Mouse (Mus musculus) MEL (cell line): ENCODE measurements around the gene Wnk4.

Experiments used
- CTCF ChIP-seq, 3 experiments: IDR thresholded peaks in 2 of 3; conservative IDR thresholded peaks in 1 of 3; 2 replicates each; pipeline ENCODE4 v1.5.1; 2011 to 2012; ENCODE audit warnings: low read length in 3 of 3, low read depth in 2 of 3, mild to moderate bottlenecking in 2 of 3, improper control_type of control experiment in 1 of 3, inconsistent platforms in 1 of 3, mixed read lengths in 1 of 3, moderate library complexity in 1 of 3; ENCODE audit not compliant: control insufficient read depth in 1 of 3, insufficient read depth in 1 of 3, poor library complexity in 1 of 3, severe bottlenecking in 1 of 3
- JUND ChIP-seq: IDR thresholded peaks from 2 replicates; pipeline ENCODE4 v1.6.1; 2011; ENCODE audit warnings: low read depth, mild to moderate bottlenecking, improper control_type of control experiment, low read length
- POLR2A ChIP-seq, 2 experiments: IDR thresholded peaks; 2 replicates each; pipeline ENCODE4 v1.6.1; 2011 to 2012; ENCODE audit warnings: low read length in 2 of 2, mild to moderate bottlenecking in 2 of 2, control low read depth in 1 of 2, improper control_type of control experiment in 1 of 2, low read depth in 1 of 2, moderate library complexity in 1 of 2; ENCODE audit not compliant: control insufficient read depth in 1 of 2, insufficient read depth in 1 of 2, poor library complexity in 1 of 2

- no peak for TF ChIP-seq JUND
- no peak for TF ChIP-seq CTCF (IDR thresholded peaks at IDR 0.05 in 2 of 3, conservative IDR thresholded peaks at IDR 0.05 in 1 of 3; ENCODE audit: control insufficient read depth in 1 of 3, insufficient read depth in 1 of 3, low read depth in 2 of 3, low read length in 3 of 3, poor library complexity in 1 of 3, severe bottlenecking in 1 of 3)
- TF ChIP-seq POLR2A (IDR thresholded peaks at IDR 0.05; ENCODE audit: control insufficient read depth in 1 of 2, insufficient read depth in 1 of 2, low read depth in 1 of 2, low read length in 2 of 2, poor library complexity in 1 of 2), result no peak
Observed at GRCm38 (mm10) chr11:101315082-101315650, 54.8 kb downstream of the Wnk4 start.
